Mouse (Mus musculus): ENCODE data around the gene Rbl1. TPM values are rescaled to one million over a fixed set of nuclear protein-coding genes. Genes with fewer than 3 reads are reported as not detected.
A peak's percentile ranks its signal among the peaks of the same experiment; 100 is the strongest.
"Not testable (repeated sequence)": the region's sequence is repeated elsewhere in the genome, so short reads cannot be mapped to it uniquely, and the experiment has no call there.

The Rbl1 gene
- polyA plus RNA-seq (2015; fragmentation: Nextera tagmentation; extraction: Ambion mirVana), result 12.0 and 14.0 TPM in 2 replicates

DNA sequence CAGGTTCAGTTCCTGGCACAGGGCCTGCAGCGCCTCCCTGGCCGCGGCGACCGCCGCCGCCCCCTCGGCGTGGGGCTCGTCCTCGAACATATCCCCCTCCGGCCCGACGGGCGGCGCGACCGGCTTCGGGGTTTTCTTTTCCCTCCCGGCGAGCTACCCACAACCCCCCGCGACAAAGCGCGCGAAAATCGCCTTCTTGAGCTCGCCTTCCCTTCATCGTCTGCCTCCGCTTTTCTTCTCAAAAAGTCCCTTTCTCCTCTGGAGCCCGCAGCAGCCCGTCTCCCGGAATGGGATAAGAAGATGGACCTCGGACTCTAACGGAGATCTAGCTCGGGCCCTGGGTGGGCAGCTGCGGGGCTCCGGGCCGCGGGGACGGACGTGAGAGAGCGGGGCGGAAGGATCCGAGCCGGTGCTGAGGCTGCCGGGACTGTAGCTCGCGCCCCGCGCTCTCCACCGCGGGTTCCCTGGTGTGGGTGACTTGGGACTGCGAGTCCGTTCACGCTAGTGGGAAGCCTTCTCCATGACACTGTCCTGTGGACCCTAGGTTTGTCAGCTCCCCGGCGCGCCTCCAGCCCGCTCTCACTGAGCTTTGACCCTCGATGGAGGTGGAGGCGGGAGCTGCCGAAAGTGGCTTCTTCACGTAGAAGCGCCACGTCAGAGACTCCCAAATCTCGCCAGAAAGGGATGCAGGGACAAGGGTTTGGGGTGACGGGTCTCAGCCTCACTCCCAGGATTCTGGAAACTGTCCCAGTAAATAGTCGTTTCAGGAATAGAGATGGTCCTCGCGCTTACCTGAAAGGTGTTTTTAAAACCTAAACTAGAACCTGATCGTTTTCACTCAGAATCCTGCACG is at the start of gene Rbl1:
Rbl1 (minus strand) TSS at position 169 of the 853 bp plus-strand sequence.
- no peaks in the 10 kb centered on the region for H3K27me3 ChIP-seq
- peak; percentile 89 for ATAC-seq (replicated peaks)
- H3K4me2 ChIP-seq (replicated peaks), result peak within 1 kb of the TSS; percentile 74
- peak within 1 kb of the TSS; percentile 98 for H3K27ac ChIP-seq (replicated peaks)
- peak within 1 kb of the TSS; percentile 92 for H3K4me3 ChIP-seq
- no peaks in the 10 kb centered on the region for H3K36me3 ChIP-seq
- WGBS, result 2% methylated on average over 73 of the region's 73 CpGs
- peak within 1 kb of the TSS; percentile 86 for H3K9ac ChIP-seq (replicated peaks)
- H3K4me1 ChIP-seq, result peaks cover 23% of the 10 kb centered on the region
- no peaks in the 10 kb centered on the region for H3K9me3 ChIP-seq

DNA sequence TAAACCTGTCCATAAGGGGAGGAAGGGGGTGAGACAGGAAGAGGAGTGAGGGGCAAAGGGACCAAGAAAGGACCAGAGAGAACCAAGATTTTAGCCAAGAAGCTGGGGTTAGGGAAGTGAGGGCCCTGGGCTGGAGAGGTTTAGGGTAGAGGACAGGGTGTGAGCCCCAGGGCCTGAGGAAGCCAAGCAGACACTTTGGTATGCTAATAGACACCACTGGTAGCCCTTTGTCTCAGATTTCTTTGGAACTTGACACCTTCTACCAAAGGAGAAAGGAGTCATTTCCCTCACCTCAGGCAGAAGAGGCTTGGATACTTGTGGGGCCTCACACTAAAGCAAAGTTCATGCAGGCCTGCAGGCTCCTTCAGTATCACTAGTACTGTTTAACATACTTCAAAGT is 43.8 kb upstream of the Rbl1 start:
- Histone ChIP-seq H3K4me1 (no peaks in the 10 kb centered on the region), H3K9me3 (no peaks in the 10 kb centered on the region), H3K4me3 (no peak overlapping the region), H3K36me3 (no peaks in the 10 kb centered on the region), H3K9ac (replicated peaks) (no peak overlapping the region), H3K27me3 (no peaks in the 10 kb centered on the region), H3K4me2 (replicated peaks) (no peak overlapping the region), H3K27ac (replicated peaks) (no peak overlapping the region)
- ATAC-seq (replicated peaks), result no peak

DNA sequence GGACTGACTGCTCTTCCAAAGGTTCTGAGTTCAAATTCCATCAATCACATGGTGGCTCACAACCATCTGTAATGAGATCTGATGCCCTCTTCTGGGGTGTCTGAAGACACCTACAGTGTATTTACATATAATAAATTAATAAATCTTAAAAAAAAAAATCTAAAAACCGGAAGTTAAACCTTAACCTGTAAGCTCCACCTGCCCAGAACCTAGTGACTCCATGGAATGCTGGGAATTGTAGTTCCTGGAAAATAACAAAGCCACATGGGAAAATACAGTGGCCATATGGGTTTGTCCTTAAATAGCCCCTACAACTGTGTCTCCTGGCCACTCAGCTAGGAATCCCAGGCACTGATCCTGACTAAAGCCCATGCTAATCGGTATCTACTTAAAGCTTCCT is 41.3 kb upstream of the Rbl1 start:
- Histone ChIP-seq H3K4me3 (no peak overlapping the region), H3K4me1 (no peaks in the 10 kb centered on the region), H3K9me3 (no peaks in the 10 kb centered on the region), H3K4me2 (replicated peaks) (no peak overlapping the region), H3K27ac (replicated peaks) (no peak overlapping the region), H3K27me3 (no peaks in the 10 kb centered on the region), H3K9ac (replicated peaks) (no peak overlapping the region), H3K36me3 (no peaks in the 10 kb centered on the region)
- 78% methylated on average over 2 of the region's 2 CpGs for WGBS
- no peak for ATAC-seq (replicated peaks)

DNA sequence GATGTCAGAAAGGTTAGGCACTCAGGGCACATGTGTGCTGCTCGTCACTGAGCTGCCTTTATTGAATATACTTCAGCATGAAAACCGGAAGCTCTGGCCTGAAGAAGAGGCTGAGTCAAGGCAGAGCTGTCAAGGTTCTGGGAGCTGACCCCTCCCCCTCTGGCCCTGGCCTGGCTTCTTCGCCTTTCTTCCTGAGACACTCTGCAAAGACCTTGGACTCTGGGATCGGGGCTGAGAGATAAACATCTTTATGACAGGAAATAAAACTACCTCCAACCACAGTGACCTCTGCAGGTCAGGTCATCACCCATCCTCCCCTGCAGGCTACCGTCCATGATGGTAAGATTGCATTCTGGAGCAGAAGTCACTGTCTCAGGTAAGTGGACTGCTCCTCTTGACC is 40.7 kb upstream of the Rbl1 start:
- Histone ChIP-seq H3K36me3 (no peaks in the 10 kb centered on the region), H3K27me3 (no peaks in the 10 kb centered on the region), H3K27ac (replicated peaks) (no peak overlapping the region), H3K9ac (replicated peaks) (no peak overlapping the region), H3K9me3 (no peaks in the 10 kb centered on the region), H3K4me2 (replicated peaks) (no peak overlapping the region), H3K4me3 (no peak overlapping the region), H3K4me1 (no peaks in the 10 kb centered on the region)
- no peak for ATAC-seq (replicated peaks)
- WGBS, result 67% methylated on average over 5 of the region's 5 CpGs

DNA sequence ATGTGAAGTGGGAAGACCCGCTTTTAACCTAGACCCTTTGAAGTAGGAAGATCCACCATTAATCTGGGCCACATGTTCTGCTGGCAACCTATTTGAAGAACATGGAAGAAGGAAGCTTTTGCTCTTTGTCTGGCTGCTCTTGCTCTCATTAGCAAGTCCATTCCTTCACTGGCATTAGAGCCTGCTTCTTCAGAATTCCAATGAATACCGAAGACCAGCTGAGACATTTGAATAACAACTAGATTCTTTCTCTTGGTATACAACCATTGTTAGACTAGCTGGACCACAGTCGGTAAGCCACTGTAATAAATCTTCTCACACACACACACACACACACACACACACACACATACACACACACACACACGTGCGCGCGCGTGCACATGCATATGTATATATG is 31.6 kb upstream of the Rbl1 start:
- Histone ChIP-seq H3K9me3 (no peaks in the 10 kb centered on the region), H3K9ac (replicated peaks) (no peak overlapping the region), H3K4me1 (no peaks in the 10 kb centered on the region), H3K4me3 (no peak overlapping the region), H3K27me3 (no peaks in the 10 kb centered on the region), H3K27ac (replicated peaks) (no peak overlapping the region), H3K36me3 (no peaks in the 10 kb centered on the region), H3K4me2 (replicated peaks) (no peak overlapping the region)
- 84% methylated on average over 8 of the region's 8 CpGs for WGBS
- ATAC-seq (replicated peaks), result no peak

DNA sequence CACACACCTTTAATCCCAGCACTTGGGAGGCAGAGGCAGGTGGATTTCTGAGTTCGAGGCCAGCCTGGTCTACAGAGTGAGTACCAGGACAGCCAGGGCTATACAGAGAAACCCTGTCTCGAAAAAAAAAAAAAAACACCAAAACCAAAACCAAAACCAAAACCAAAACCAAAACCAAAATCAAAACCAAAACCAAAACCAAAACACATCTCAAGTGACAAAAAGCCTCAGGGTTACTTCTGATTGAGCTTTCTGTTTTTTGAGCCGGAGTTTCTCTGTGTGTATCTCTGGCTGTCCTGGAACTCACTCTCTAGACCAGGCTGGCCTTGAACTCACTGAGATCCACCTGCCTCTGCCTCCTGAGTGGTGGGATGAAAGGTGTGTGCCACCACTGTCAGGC is 17.6 kb upstream of the Rbl1 start:
- not testable (repeated sequence) for ATAC-seq (replicated peaks); H3K4me3 ChIP-seq
- WGBS, result 92% methylated on average over 3 of the region's 3 CpGs

DNA sequence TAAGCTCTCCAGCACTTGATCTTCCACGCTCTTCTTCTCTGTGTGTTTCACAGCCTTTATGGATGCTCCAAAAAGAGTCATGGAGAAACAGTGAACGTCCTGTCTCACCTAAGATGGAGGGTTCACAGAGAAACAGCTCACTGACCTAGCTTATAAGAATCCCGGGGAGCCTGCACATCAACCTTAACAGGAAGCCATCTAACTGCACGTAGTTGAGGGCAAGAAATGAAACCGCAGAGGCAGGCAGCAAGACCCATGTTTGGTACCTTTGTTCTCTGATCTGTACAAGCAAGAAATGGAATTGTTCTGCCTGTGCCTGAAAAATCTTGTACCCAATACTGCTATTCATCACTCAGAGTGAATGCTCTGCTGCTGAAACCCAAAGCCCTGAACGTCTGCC is 15.8 kb upstream of the Rbl1 start:
- H3K4me3 ChIP-seq, result no peak overlapping the region
- no peak overlapping the region for H3K4me2 ChIP-seq (replicated peaks)
- no peaks in the 10 kb centered on the region for H3K4me1 ChIP-seq
- no peak overlapping the region for H3K9ac ChIP-seq (replicated peaks)
- H3K27me3 ChIP-seq, result no peaks in the 10 kb centered on the region
- no peaks in the 10 kb centered on the region for H3K9me3 ChIP-seq
- no peak overlapping the region for H3K27ac ChIP-seq (replicated peaks)
- ATAC-seq (replicated peaks), result no peak
- H3K36me3 ChIP-seq, result no peaks in the 10 kb centered on the region
- 81% methylated on average over 6 of the region's 6 CpGs for WGBS

More for the DNA sequence above, 17.6 kb upstream of the Rbl1 start:
- not testable (repeated sequence) for H3K27me3 ChIP-seq; H3K4me2 ChIP-seq (replicated peaks); H3K9me3 ChIP-seq; H3K27ac ChIP-seq (replicated peaks); H3K9ac ChIP-seq (replicated peaks); H3K36me3 ChIP-seq; H3K4me1 ChIP-seq

DNA sequence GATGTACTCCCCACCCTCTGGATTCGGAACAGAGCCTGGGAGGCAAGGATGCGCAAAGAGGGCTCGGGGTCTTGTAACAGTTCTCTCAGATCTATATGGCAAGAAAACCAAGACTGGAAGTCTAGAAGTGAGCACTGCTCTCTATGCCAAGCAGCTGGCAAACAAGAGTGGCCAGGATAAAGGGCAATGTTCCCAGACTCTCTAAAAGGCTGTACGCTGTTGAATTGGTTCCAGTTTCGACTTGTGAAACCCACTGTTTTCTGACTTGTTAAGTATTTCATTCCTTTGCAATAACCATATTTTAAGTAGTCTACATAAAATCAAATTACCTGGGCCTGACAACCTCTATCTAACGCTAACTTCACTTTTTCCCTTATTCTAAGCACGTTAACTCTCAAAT is 7.4 kb upstream of the Rbl1 start:
- Histone ChIP-seq H3K27me3 (no peaks in the 10 kb centered on the region), H3K4me1 (no peaks in the 10 kb centered on the region), H3K9ac (replicated peaks) (no peak overlapping the region), H3K9me3 (no peaks in the 10 kb centered on the region), H3K4me2 (replicated peaks) (no peak overlapping the region), H3K36me3 (no peaks in the 10 kb centered on the region), H3K4me3 (no peak overlapping the region), H3K27ac (replicated peaks) (no peak overlapping the region)
- ATAC-seq (replicated peaks), result no peak
- WGBS, result 89% methylated on average over 7 of the region's 7 CpGs

DNA sequence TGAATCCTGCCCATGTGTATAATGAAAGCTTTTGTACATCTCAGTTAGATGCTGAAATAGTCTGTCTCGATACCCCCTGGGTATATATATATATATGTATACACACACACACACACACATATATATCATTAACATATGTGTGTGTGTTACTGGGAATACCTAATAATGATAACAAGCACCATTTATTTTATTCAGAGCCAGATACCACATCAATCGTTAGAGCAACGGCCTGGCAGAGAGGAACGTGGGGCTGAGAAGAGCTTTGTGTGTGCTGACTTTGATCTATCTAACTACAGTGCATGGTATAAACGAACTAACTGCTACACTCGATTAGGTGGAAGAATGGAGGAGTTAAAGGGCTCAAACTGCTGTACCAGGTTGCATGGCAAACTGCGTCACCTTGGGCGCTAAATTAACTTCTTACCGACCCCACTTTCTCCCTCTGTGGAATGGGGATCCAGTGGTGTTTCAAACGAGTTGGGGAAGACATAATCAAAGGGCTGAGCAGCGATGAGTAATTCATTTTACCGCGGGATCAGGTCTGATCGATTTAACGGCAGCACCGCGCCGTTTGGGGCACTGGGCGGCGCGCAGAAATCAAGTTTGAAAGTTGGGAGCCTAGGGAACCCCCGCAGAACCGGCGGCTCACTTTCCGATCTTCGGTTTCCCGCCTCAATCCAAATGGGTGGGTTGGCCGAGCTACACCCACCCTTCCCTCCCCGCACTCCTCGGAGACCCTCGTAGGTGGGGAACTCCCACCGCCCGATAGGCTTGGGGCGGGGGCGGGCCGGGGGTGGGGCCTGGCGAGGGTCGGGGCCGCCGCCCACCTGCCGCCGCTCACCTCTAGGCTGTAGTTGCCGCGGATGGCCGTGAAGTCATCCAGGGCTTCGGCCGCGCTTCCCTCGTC is 622 bp downstream of the Rbl1 start:
- WGBS, result under 1% methylated on average over 48 of the region's 49 CpGs
- H3K9me3 ChIP-seq, result no peaks in the 10 kb centered on the region
- peak; percentile 82 for ATAC-seq (replicated peaks)

DNA sequence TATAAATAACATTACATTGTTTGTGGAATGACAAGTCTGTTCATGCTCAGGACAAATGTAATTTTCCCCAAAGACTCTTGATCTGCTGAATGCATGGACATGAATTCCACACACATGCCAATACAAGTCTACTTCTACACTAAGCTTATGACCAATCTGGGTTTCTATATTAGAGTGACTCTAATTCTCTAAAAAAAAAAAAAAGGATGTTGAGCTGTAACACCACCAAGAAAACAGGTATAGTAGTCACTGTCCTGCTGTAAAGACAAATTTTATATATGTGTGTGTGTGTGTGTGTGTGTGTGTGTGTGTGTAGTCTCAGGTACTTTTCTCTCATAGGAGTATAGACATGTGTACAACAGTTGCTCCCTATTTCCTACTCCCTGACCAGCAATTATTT is 1.3 kb downstream of the Rbl1 start:
- ATAC-seq (replicated peaks), result no peak
- Histone ChIP-seq H3K4me3 (peak overlapping the region; percentile 92), H3K9ac (replicated peaks) (peak overlapping the region; percentile 86; the same call in 1 of the 2 replicates)

More for the DNA sequence above, 622 bp downstream of the Rbl1 start:
- Histone ChIP-seq H3K36me3 (peaks cover 7% of the 10 kb centered on the region; the same call in 1 of the 2 replicates), H3K27me3 (no peaks in the 10 kb centered on the region), H3K27ac (replicated peaks) (peak overlapping the region; percentile 98), H3K4me2 (replicated peaks) (peak overlapping the region; percentile 74), H3K9ac (replicated peaks) (peak overlapping the region; percentile 86), H3K4me3 (peak overlapping the region; percentile 92), H3K4me1 (peaks cover 23% of the 10 kb centered on the region)

DNA sequence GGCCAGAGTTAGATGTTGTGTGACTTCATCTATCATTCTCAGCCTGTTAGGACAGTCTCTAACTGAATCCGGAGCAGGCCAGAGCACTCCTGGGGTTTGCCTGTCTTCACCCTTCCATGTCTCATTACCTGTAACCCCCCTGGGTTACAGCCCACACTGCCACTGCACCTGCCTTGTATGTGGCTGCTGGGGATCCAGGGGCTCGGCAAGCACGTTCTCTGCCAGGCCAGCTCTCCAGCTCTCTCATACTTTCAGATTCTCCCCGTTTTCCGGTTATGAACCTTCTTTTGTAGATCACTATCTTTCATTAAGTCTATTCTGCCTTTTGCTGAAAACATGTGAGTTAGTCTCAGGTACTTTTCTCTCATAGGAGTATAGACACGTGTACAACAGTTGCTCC is 2.0 kb downstream of the Rbl1 start:
- Histone ChIP-seq H3K9ac (replicated peaks) (no peak overlapping the region), H3K27me3 (no peaks in the 10 kb centered on the region), H3K36me3 (peaks cover 11% of the 10 kb centered on the region; the same call in 1 of the 2 replicates), H3K9me3 (no peaks in the 10 kb centered on the region), H3K27ac (replicated peaks) (no peak overlapping the region), H3K4me1 (peaks cover 23% of the 10 kb centered on the region), H3K4me3 (no peak overlapping the region), H3K4me2 (replicated peaks) (no peak overlapping the region)
- ATAC-seq (replicated peaks), result no peak
- WGBS, result 68% methylated on average over 6 of the region's 6 CpGs

More for the DNA sequence above, 1.3 kb downstream of the Rbl1 start:
- H3K27me3 ChIP-seq, result no peaks in the 10 kb centered on the region
- H3K4me1 ChIP-seq, result peaks cover 23% of the 10 kb centered on the region
- H3K9me3 ChIP-seq, result no peaks in the 10 kb centered on the region
- H3K27ac ChIP-seq (replicated peaks), result no peak overlapping the region
- peak overlapping the region; percentile 74 for H3K4me2 ChIP-seq (replicated peaks)
- H3K36me3 ChIP-seq, result peaks cover 7% of the 10 kb centered on the region; the same call in 1 of the 2 replicates
